Mouse (Mus musculus) kidney, adult 2 months (tissue): ENCODE measurements around the gene Dnm2. TPM values are rescaled to one million over a fixed set of nuclear protein-coding genes. Genes with fewer than 3 reads are reported as not detected.

Source experiments
- DNase-seq: peaks from one replicate; pipeline ENCODE4 v3.0.0; 2021
- H3K27ac ChIP-seq: fragments of 200-500 bp; 2 replicates; pipeline ENCODE4 v1.5.1; 2012; ENCODE audit warnings: low read depth, low read length, control low read depth, inconsistent platforms; ENCODE audit not compliant: insufficient read depth
- H3K27me3 ChIP-seq: fragments of 200-500 bp; replicated peaks from 2 replicates; pipeline ENCODE4 v1.6.1; 2012; ENCODE audit warnings: mild to moderate bottlenecking, moderate library complexity, low read length, inconsistent platforms; ENCODE audit not compliant: control insufficient read depth, insufficient read depth
- H3K36me3 ChIP-seq: fragments of 200-500 bp; 2 replicates; pipeline ENCODE4 v1.6.1; 2012; ENCODE audit warnings: mild to moderate bottlenecking, moderate library complexity, low read length, inconsistent platforms; ENCODE audit not compliant: control insufficient read depth, insufficient read depth
- H3K4me1 ChIP-seq: fragments of 200-500 bp; 2 replicates; pipeline ENCODE4 v1.6.1; 2011; ENCODE audit warnings: low read length; ENCODE audit not compliant: control insufficient read depth, insufficient read depth
- H3K4me3 ChIP-seq: fragments of 200-500 bp; 2 replicates; pipeline ENCODE4 v1.5.1; 2011; ENCODE audit warnings: mild to moderate bottlenecking, low read depth, low read length, control low read depth; ENCODE audit not compliant: insufficient read depth
- CTCF ChIP-seq: fragments of 200-500 bp; conservative IDR thresholded peaks from 2 replicates; pipeline ENCODE4 v1.5.1; 2011; ENCODE audit warnings: low read depth, mild to moderate bottlenecking, control low read depth, low read length, moderate library complexity, mixed read lengths; ENCODE audit not compliant: insufficient read depth, insufficient read length
- POLR2A ChIP-seq: fragments of 200-500 bp; IDR thresholded peaks from one replicate; pipeline ENCODE4 v1.6.1; 2011; ENCODE audit warnings: low read depth, low read length, control low read depth
- WGBS: fragments of 180-500 bp; shearing (Covaris S2); methylation state at CpG from one replicate; pipeline ENCODE4 v1.1.7; 2018; 5-methylcytosine and 5-hydroxymethylcytosine counted together
- polyA plus RNA-seq: library from polyadenylated mRNA; depleted of rRNA; stranded (reverse); fragments of >200 nt; gene quantifications from 2 replicates; pipeline ENCODE4 v1.2.3, GENCODE M21; 2012; rRNA removed

Dnm2 gene
- 101 and 118 TPM in 2 replicates for polyA plus RNA-seq

DNA sequence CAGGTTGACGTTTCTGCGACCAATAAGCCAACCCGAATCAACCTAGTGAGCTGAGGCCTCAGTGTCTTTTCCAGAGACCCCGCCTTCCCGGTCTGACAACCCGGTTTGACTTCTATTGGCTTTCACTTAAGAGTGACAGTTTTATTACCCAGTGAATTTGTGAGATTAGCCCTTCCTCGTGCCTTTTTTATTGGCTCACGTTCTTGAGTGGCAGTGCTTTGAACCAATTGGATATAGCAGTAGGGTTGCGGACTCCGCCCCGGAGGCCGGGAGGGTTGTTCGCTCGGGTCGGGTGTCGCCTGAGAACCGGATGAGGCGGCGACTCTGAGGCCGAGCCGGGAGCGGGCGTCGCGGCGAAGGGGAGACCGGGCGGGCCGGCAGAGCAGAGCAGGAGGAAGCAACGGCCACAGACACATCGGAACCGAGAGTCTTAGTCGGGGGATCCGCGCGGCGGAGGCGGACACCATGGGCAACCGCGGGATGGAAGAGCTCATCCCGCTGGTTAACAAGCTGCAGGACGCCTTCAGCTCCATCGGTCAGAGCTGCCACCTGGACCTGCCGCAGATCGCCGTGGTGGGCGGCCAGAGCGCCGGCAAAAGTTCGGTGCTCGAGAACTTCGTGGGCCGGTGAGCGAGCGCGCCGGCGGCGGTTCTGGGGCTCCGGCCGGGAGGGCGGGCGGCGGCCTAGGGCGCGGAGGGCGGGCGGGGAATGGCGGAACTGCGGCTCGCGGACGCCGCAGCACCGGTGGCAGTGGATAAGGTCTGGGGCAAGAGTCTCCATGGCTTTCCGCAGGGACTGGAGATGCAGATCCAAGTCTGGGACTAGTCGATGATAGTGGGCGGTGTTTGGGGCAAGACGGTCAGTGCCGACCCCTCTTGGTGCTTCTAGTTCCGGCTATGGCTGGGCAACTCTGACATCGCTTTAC is at the start of gene Dnm2:
Gene Dnm2, plus strand, starts transcription at position 278 of the 925 bp plus-strand sequence.
- Histone ChIP-seq H3K36me3 (no peaks in the 10 kb centered on the region), H3K27ac (peak within 1 kb of the TSS; percentile 79), H3K4me3 (peak within 1 kb of the TSS; percentile 73), H3K27me3 (no peaks in the 10 kb centered on the region), H3K4me1 (peaks cover 37% of the 10 kb centered on the region)
- peak; percentile 100 for DNase-seq
- under 1% methylated on average over 82 of the region's 82 CpGs for WGBS
- TF ChIP-seq POLR2A (peak; percentile 84), CTCF (no peak)

DNA sequence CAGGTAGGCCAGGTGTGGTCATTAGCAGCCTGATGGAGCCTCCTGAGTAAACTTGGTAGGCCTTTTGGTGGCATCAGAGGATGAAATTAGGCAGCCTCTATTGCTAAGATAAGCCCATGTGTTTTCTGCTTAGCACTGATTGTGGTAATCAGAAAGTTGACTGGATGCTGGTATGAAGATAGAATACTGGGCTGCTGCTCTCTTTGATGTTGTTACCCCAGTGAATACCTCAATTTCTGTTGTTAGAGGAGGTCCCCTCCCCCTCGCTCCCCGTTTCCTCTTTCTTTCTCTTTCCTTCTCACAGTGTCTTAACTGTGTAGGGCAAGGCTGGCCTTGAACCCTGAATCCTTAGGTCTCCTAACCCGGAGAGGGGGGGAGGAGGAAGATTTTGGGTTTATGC is 45.5 kb upstream of the Dnm2 start:
- Histone ChIP-seq H3K27ac (no peak overlapping the region), H3K4me1 (peaks cover 5% of the 10 kb centered on the region; the same call in 1 of the 2 replicates), H3K27me3 (no peaks in the 10 kb centered on the region), H3K4me3 (no peak overlapping the region), H3K36me3 (no peaks in the 10 kb centered on the region)
- 79% methylated on average over 3 of the region's 3 CpGs for WGBS
- no peak for DNase-seq
- TF ChIP-seq POLR2A (no peak), CTCF (no peak)

DNA sequence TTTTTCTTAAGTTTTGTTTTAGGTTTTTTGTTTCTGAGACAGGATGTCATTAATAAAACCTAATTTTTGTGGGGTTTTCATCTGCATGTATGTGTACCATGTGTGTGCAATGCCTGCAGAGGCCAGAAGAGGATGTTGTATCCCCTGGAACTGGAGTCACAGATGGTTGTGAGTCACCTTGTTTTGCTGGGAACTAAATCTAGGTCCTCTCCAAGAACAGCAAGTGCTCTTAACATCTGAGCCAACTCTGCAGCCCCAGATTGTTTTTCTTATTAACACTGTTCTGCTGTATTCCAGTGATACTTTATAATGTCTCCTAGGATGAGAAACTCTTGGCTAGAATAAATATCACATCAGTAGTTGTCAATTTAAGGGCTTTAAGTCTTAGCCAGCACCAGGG is 43.8 kb upstream of the Dnm2 start:
- no peak for TF ChIP-seq CTCF
- no peak for TF ChIP-seq POLR2A
- H3K4me3 ChIP-seq = no peak overlapping the region
- H3K27ac ChIP-seq = no peak overlapping the region
- DNase-seq = no peak
- H3K36me3 ChIP-seq = no peaks in the 10 kb centered on the region
- H3K4me1 ChIP-seq = peaks cover 5% of the 10 kb centered on the region; the same call in 1 of the 2 replicates
- H3K27me3 ChIP-seq = no peaks in the 10 kb centered on the region

DNA sequence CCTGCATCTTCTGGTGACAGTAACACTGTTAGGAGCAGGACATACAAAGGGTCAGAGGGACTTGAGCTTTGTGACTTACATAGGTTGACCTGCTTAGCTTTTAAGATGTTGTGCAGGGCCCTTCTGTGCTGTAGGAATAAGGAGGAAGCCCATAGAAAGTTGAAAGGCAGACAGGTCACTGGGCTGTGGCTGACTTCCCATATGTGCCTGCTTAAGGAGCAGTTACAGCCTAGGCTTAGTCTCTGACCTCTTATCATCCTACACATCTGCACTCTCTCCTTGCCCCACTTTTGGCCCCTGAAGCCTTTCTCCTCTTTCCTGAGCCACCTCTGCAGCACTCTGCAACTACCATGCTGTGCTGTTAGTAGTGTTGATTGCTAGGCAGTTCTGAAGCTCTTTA is 40.7 kb upstream of the Dnm2 start:
- Histone ChIP-seq H3K27ac (no peak overlapping the region), H3K27me3 (no peaks in the 10 kb centered on the region), H3K4me1 (peaks cover 5% of the 10 kb centered on the region; the same call in 1 of the 2 replicates), H3K36me3 (no peaks in the 10 kb centered on the region), H3K4me3 (no peak overlapping the region)
- DNase-seq = no peak
- TF ChIP-seq POLR2A (no peak), CTCF (no peak)

DNA sequence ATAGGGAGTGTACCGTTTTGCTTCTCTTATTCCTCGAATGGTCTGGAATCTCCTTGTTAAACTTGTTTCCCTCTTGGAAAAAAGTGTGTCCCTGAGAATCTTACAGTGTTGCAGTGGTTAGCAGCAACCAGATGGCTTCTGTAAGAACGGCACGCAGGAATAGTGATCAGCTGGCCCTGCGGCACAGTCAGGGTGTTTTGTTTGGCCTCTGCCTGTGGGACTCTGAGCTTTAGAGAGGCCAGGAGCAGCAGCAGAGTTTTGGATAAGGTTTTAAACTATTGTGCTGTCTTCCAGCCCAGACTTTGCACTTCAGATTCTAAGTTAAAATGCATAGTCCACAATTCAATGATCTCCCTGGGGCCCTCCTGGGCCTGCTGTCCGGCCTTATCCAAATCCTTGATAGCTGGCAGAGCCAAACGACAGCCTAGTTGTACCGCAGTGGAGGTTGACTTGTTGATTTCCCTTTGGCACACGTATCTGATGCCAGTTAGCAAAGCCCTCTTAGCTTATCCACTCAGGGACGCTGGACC is 32.0 kb upstream of the Dnm2 start:
- Histone ChIP-seq H3K36me3 (no peaks in the 10 kb centered on the region; the same call in none of the 2 replicates), H3K27ac (no peak overlapping the region; the same call in 1 of the 2 replicates), H3K27me3 (no peaks in the 10 kb centered on the region), H3K4me1 (0 out of 2 replicates have a peak, but pooled peaks cover 2% of the 10 kb centered on the region), H3K4me3 (no peak overlapping the region)
- WGBS = 57% methylated on average over 10 of the region's 10 CpGs
- peak; percentile 54 for DNase-seq
- TF ChIP-seq POLR2A = no peak
- TF ChIP-seq CTCF = no peak

DNA sequence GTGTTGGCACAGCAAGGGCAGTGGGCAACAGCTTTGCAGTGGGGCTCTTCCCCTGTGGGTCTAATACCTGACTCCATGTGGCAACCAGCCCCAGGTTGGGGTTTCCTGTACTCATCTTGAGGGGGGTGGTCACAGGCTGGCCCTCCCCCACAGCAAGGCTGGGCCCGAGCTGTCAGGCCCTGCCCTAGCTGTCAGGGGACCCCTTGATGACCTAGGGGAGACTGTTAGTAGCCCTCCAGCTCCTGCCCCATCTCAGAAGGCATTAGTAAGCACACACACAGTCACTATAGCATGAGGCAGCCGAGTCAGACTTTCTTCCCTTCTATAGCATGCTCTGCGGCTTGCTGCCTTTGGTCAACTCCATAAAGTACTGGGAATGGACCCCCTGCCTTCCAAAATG is 29.0 kb upstream of the Dnm2 start:
- Histone ChIP-seq H3K4me1 (0 out of 2 replicates have a peak, but pooled peaks cover 2% of the 10 kb centered on the region), H3K27me3 (no peaks in the 10 kb centered on the region), H3K4me3 (no peak overlapping the region), H3K27ac (no peak overlapping the region), H3K36me3 (no peaks in the 10 kb centered on the region; the same call in 1 of the 2 replicates)
- WGBS = 79% methylated on average over 3 of the region's 3 CpGs
- TF ChIP-seq CTCF = no peak
- TF ChIP-seq POLR2A = no peak
- no peak for DNase-seq

DNA sequence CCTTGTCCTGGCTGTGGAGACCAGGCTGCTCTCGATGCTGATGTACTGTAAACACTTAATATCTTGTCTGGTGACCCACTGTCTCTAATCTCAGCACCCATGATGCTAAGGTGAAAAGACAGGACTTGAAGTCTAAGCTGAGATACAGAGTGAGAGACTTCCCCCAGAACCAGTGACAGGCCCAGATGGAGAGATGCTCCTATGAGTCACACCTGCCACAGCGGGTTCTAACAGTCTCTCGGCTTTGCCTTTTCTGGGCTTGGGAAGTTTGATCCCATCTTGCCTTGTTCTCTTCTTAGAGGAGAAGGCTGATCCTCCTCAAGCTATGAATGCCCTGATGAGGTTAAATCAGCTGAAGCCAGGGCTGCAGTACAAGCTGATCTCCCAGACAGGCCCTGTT is 27.5 kb upstream of the Dnm2 start:
- Histone ChIP-seq H3K4me3 (no peak overlapping the region), H3K36me3 (no peaks in the 10 kb centered on the region; the same call in 1 of the 2 replicates), H3K27ac (no peak overlapping the region), H3K27me3 (no peaks in the 10 kb centered on the region), H3K4me1 (0 out of 2 replicates have a peak, but pooled peaks cover 2% of the 10 kb centered on the region)
- 95% methylated on average over 3 of the region's 3 CpGs for WGBS
- DNase-seq = no peak
- no peak for TF ChIP-seq CTCF
